Mouse (Mus musculus) heart, embryonic 14.5 days (tissue): ENCODE results near the gene Lmbrd1. TPM values are rescaled to one million over a fixed set of nuclear protein-coding genes. Genes with fewer than 3 reads are reported as not detected.
"Not testable (repeated sequence)": the region's sequence is repeated elsewhere in the genome, so short reads cannot be mapped to it uniquely, and the experiment has no call there.

Experiments
- ATAC-seq: fragments of 200-750 bp; cut with Nextera tagmentation; 2 replicates; pipeline ENCODE4 v1.8.0; 2017; ENCODE audit warnings: low read depth, moderate TSS enrichment; ENCODE audit not compliant: insufficient number of reproducible peaks, insufficient read depth, low FRiP score
- H3K27ac ChIP-seq, 2 experiments: fragments of 200-500 bp in 1 of 2; fragments of 300-500 bp in 1 of 2; sonication (generic) in 1 of 2; replicated peaks in 1 of 2; 2 replicates each; pipeline ENCODE4 v1.5.1; 2012 to 2014; ENCODE audit warnings: low read depth in 2 of 2, low read length in 2 of 2, control low read depth in 1 of 2, mild to moderate bottlenecking in 1 of 2, mixed read lengths in 1 of 2; ENCODE audit not compliant: control insufficient read depth in 1 of 2, insufficient read depth in 1 of 2
- H3K27me3 ChIP-seq: fragments of 300-500 bp; sonication (generic); 2 replicates; pipeline ENCODE4 v1.6.1; 2014; ENCODE audit warnings: mild to moderate bottlenecking, low read length, control low read depth; ENCODE audit not compliant: control insufficient read depth, insufficient read depth
- H3K36me3 ChIP-seq: fragments of 300-500 bp; sonication (generic); 2 replicates; pipeline ENCODE4 v1.6.1; 2014; ENCODE audit warnings: mild to moderate bottlenecking, control low read depth, low read length, mixed read lengths; ENCODE audit not compliant: control insufficient read depth, insufficient read depth
- H3K4me1 ChIP-seq, 2 experiments: fragments of 200-500 bp in 1 of 2; fragments of 300-500 bp in 1 of 2; sonication (generic) in 1 of 2; 2 replicates each; pipeline ENCODE4 v1.6.1; 2012 to 2014; ENCODE audit warnings: low read length in 2 of 2, control low read depth in 1 of 2, mixed read lengths in 1 of 2; ENCODE audit not compliant: control insufficient read depth in 2 of 2, insufficient read depth in 2 of 2
- H3K4me2 ChIP-seq: fragments of 300-500 bp; sonication (generic); 2 replicates; pipeline ENCODE4 v1.6.1; 2014; ENCODE audit warnings: mild to moderate bottlenecking, low read length
- H3K4me3 ChIP-seq, 2 experiments: fragments of 200-500 bp in 1 of 2; fragments of 300-500 bp in 1 of 2; sonication (generic) in 1 of 2; 2 replicates each; pipeline ENCODE4 v1.5.1; 2012 to 2014; ENCODE audit warnings: low read length in 2 of 2, mild to moderate bottlenecking in 2 of 2, control low read depth in 1 of 2, low read depth in 1 of 2, moderate library complexity in 1 of 2; ENCODE audit not compliant: control insufficient read depth in 1 of 2, insufficient read depth in 1 of 2
- H3K9ac ChIP-seq: fragments of 300-500 bp; sonication (generic); 2 replicates; pipeline ENCODE4 v1.6.1; 2014; ENCODE audit warnings: mild to moderate bottlenecking, low read length
- H3K9me3 ChIP-seq: fragments of 300-500 bp; sonication (generic); 2 replicates; pipeline ENCODE4 v1.6.1; 2016; ENCODE audit warnings: low read length, control low read depth; ENCODE audit not compliant: control insufficient read depth
- WGBS: fragments of 180-500 bp; shearing (Covaris S2); extraction: QIAGEN DNeasy Blood & Tissue Kit; methylation state at CpG from one replicate; pipeline ENCODE4 v1.1.7; 2014; 5-methylcytosine and 5-hydroxymethylcytosine counted together
- polyA plus RNA-seq: library from polyadenylated mRNA; unstranded; fragments of >200 nt; fragmentation: Nextera tagmentation; extraction: Ambion mirVana; gene quantifications from 2 replicates; pipeline ENCODE4 v1.2.1, GENCODE M21; 2014

Gene Lmbrd1
- polyA plus RNA-seq, result 25.9 and 31.9 TPM in 2 replicates

- no peaks in the 10 kb centered on the region for H3K9me3 ChIP-seq
- peaks cover 2 to 8% of the 10 kb centered on the region in 2 experiments; a peak in 3 of 4 replicates for H3K4me1 ChIP-seq
- peak within 1 kb of the TSS; percentile 57 to 76 for H3K27ac ChIP-seq
- no peaks in the 10 kb centered on the region for H3K36me3 ChIP-seq
- 1% methylated on average over 54 of the region's 54 CpGs for WGBS
- H3K4me3 ChIP-seq, result peak within 1 kb of the TSS; percentile 75 to 79
- ATAC-seq, result peak; percentile 90
- peak within 1 kb of the TSS; percentile 86 for H3K9ac ChIP-seq
- no peaks in the 10 kb centered on the region for H3K27me3 ChIP-seq
- H3K4me2 ChIP-seq, result peak within 1 kb of the TSS; percentile 65
Observed at GRCm38 (mm10) chr1:24678205-24678917, at the start of gene Lmbrd1. TSS of gene Lmbrd1 (plus strand) at chr1:24678630.

- H3K27ac ChIP-seq, result no peak overlapping the region
- no peaks in the 10 kb centered on the region for H3K9me3 ChIP-seq
- 28% methylated on average over 14 of the region's 14 CpGs for WGBS
- no peaks in the 10 kb centered on the region for H3K36me3 ChIP-seq
- no peak overlapping the region for H3K9ac ChIP-seq
- H3K4me2 ChIP-seq, result peak overlapping the region; percentile 41
- H3K4me3 ChIP-seq, result no peak overlapping the region
- H3K4me1 ChIP-seq, result no peaks in the 10 kb centered on the region
- H3K27me3 ChIP-seq, result no peaks in the 10 kb centered on the region
- ATAC-seq, result no peak
Observed at GRCm38 (mm10) chr1:24633553-24634132, 44.8 kb upstream of the Lmbrd1 start.

DNA sequence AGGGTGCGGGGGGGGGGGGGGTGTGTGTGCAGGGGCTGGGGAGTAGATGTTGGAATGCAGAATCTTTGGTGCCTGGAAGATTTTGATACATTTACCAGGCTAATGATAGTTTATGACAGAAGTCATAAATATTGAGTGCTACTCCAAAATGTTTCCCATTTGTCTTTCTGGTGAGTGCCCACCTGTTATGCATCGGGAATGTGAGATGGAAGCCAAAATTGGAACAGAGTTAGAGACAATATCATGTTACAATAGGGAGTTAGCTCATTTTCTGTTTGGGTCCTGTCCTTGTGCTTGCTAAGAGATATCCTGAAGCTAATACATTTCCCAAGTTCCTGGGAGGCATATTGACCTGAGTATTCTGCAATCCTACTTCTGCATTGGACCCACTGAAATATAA is 28.3 kb upstream of the Lmbrd1 start:
- Histone ChIP-seq H3K27me3 (no peaks in the 10 kb centered on the region), H3K36me3 (no peaks in the 10 kb centered on the region), H3K4me1 (no peaks in the 10 kb centered on the region), H3K9me3 (no peaks in the 10 kb centered on the region), H3K9ac (no peak overlapping the region), H3K4me3 (no peak overlapping the region), H3K27ac (no peak overlapping the region), H3K4me2 (no peak overlapping the region)
- WGBS, result 64% methylated on average over 2 of the region's 2 CpGs
- ATAC-seq, result no peak

- no peak for ATAC-seq
Observed at GRCm38 (mm10) chr1:24659914-24660313, 18.5 kb upstream of the Lmbrd1 start.

DNA sequence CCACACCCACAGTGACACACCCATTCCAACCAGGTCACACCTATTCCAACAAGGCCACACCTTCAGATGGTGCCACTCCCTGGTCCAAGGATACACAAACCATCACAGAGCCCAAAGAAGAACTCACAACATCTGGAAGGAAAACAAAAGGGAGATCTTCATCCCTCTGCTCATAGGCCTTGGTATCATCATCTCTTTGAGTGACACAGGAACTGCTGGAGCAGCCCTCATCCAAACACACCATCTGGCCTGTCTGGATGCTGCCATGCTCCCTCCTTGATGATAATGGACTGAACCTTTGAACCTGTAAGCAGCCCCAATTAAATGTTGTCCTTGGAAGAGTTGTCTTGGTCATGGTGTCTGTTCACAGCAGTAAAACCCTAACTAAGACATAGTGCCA is 17.8 kb upstream of the Lmbrd1 start:
- H3K4me2 ChIP-seq, H3K4me3 ChIP-seq, H3K27me3 ChIP-seq, H3K27ac ChIP-seq, H3K9me3 ChIP-seq, H3K9ac ChIP-seq, ATAC-seq, H3K36me3 ChIP-seq, H3K4me1 ChIP-seq: not testable (repeated sequence)

More at GRCm38 (mm10) chr1:24659914-24660313, 18.5 kb upstream of the Lmbrd1 start:
- Histone ChIP-seq H3K27me3 (no peaks in the 10 kb centered on the region), H3K36me3 (no peaks in the 10 kb centered on the region), H3K9me3 (0 out of 2 replicates have a peak, but pooled peaks cover 3% of the 10 kb centered on the region), H3K4me2 (no peak overlapping the region), H3K4me3 (no peak overlapping the region), H3K9ac (no peak overlapping the region), H3K4me1 (no peaks in the 10 kb centered on the region), H3K27ac (no peak overlapping the region)
- WGBS, result 53% methylated on average over 1 of the region's 1 CpGs

DNA sequence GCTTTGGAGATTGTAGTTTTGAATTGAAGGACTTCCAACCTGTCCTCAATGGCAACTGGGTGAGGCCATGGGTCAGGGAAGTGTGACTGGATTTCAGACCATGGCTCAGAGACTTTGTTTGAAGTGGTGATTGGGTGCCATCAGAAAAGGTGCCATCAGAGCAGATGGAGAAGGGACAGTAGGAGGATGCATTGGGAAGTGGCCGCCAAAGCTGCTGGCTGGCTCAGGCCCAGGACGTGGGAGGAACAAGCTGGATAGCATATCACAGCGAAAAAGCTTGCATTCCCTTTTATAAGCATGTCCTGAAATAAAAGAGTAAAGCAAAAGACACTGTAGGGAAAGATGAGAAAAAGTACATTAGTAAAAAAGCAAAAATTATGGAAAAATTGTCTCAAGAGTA is 16.9 kb upstream of the Lmbrd1 start:
- Histone ChIP-seq H3K36me3 (no peaks in the 10 kb centered on the region), H3K9ac (no peak overlapping the region), H3K9me3 (0 out of 2 replicates have a peak, but pooled peaks cover 3% of the 10 kb centered on the region), H3K4me1 (no peaks in the 10 kb centered on the region), H3K4me3 (no peak overlapping the region), H3K4me2 (no peak overlapping the region), H3K27ac (no peak overlapping the region), H3K27me3 (no peaks in the 10 kb centered on the region)
- WGBS, result 70% methylated on average over 3 of the region's 3 CpGs
- no peak for ATAC-seq

DNA sequence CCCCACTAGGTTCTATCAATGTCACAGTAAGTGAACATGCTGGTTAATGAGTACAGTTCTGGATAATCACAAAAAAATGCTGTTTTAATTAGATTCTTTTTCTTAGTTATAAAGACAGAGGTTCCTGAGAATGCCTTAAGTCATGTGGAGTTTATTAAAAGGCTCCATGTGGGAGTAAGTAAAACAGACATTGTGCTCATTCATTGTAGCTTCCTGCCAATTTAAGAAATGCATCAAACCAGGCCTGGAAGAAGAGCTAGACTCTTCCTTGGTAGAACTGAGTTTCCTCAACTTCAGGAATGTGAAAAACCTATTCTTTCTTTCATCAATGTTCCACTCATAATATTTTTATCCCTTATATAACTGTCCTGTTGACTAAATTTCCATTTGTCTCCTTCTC is 14.3 kb upstream of the Lmbrd1 start:
- Histone ChIP-seq H3K36me3 (no peaks in the 10 kb centered on the region), H3K27me3 (no peaks in the 10 kb centered on the region), H3K27ac (no peak overlapping the region), H3K9ac (no peak overlapping the region), H3K4me2 (no peak overlapping the region), H3K9me3 (0 out of 2 replicates have a peak, but pooled peaks cover 3% of the 10 kb centered on the region), H3K4me3 (no peak overlapping the region), H3K4me1 (no peaks in the 10 kb centered on the region)
- ATAC-seq, result no peak
